In the genomic region with DNA sequence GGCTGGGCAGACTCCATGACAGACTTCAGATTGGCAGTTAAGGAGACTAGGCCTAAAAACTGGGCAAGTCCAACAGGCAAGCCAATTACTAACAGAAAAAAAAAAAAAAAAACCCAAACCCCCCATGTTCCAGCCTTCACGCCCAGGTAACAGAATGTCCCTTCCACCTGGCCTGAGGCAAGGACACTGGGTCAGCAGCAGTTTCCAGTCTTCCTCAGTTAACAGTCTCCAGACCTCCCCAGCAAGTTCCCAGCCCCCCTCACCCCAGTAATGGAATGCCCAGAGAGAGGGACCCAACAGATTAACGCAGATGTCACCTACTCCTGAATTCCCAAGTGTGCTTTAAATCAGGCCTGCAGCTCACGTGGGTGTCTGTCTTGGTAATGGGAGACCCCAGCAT, we compare ENCODE assay signal across 26 mouse cellular contexts. TPM values are rescaled to one million over a fixed set of nuclear protein-coding genes. Genes with fewer than 3 reads are reported as not detected.
DNase-seq lines count a peak whose midpoint lies in the region; ATAC-seq and TF ChIP-seq lines count a peak whose summit lies in the region.
"Had no signal": no experiment of that assay in that cellular context is flagged by ENCODE, and none has a peak within 500 bp of the region (broad histone marks: within the 10 kb centered on the region; RNA-seq: fewer than 3 reads in every experiment).

No protein-coding gene starts in this region.

- H3K9ac ChIP-seq in kidney, embryonic 14.5 days (ENCODE audit: low read depth, low read length) = no peak overlapping the region
- H3K9ac ChIP-seq in stomach, postnatal 0 days (ENCODE audit: low read length) = no peak overlapping the region
- H3K9ac ChIP-seq: embryonic facial prominence, embryonic 12.5 days; embryonic facial prominence, embryonic 15.5 days; forebrain, embryonic 12.5 days; forebrain, embryonic 15.5 days; heart, embryonic 12.5 days; heart, embryonic 15.5 days had no signal

- peak overlapping the region; percentile 69; the same call in 1 of the 2 replicates for H3K27ac ChIP-seq in kidney, adult 2 months (ENCODE audit: insufficient read depth, low read depth, low read length)
- no peak overlapping the region for H3K27ac ChIP-seq in kidney, embryonic 14.5 days (ENCODE audit: low read depth, low read length)
- H3K27ac ChIP-seq in stomach, postnatal 0 days (replicated peaks) = no peak overlapping the region
- no peak overlapping the region for H3K27ac ChIP-seq in forebrain, embryonic 10.5 days
- H3K27ac ChIP-seq: embryonic facial prominence, embryonic 12.5 days; embryonic facial prominence, embryonic 15.5 days; forebrain, embryonic 12.5 days; forebrain, embryonic 15.5 days; heart, embryonic 15.5 days; hindbrain, embryonic 10.5 days; hindbrain, embryonic 13.5 days had no signal

- TF ChIP-seq POLR2A in kidney, adult 2 months (IDR thresholded peaks at IDR 0.05; ENCODE audit: low read depth, low read length) = no peak

- no peaks in the 10 kb centered on the region; the same call in 1 of the 2 replicates for H3K4me1 ChIP-seq in kidney, adult 2 months (ENCODE audit: control insufficient read depth, insufficient read depth, low read length)
- peaks cover 10% of the 10 kb centered on the region for H3K4me1 ChIP-seq in kidney, embryonic 14.5 days (ENCODE audit: control insufficient read depth, insufficient read depth, low read length)
- no peaks in the 10 kb centered on the region for H3K4me1 ChIP-seq in stomach, postnatal 0 days (replicated peaks; ENCODE audit: control insufficient read depth, insufficient read depth)
- H3K4me1 ChIP-seq in forebrain, embryonic 10.5 days = peaks cover 11% of the 10 kb centered on the region
- H3K4me1 ChIP-seq: embryonic facial prominence, embryonic 15.5 days; forebrain, embryonic 15.5 days; heart, embryonic 12.5 days; heart, embryonic 15.5 days had no signal

- no peak overlapping the region for H3K4me2 ChIP-seq in kidney, embryonic 14.5 days (replicated peaks; ENCODE audit: low read depth, low read length)
- no peak overlapping the region for H3K4me2 ChIP-seq in stomach, postnatal 0 days (replicated peaks; ENCODE audit: low read depth)
- H3K4me2 ChIP-seq: embryonic facial prominence, embryonic 12.5 days; embryonic facial prominence, embryonic 15.5 days; forebrain, embryonic 12.5 days; forebrain, embryonic 15.5 days; heart, embryonic 12.5 days; heart, embryonic 15.5 days; hindbrain, embryonic 13.5 days had no signal

- H3K36me3 ChIP-seq in kidney, adult 2 months (ENCODE audit: control insufficient read depth, insufficient read depth, low read length) = no peaks in the 10 kb centered on the region
- H3K36me3 ChIP-seq in kidney, embryonic 14.5 days (ENCODE audit: control insufficient read depth, insufficient read depth, low read length) = no peaks in the 10 kb centered on the region
- no peaks in the 10 kb centered on the region for H3K36me3 ChIP-seq in stomach, postnatal 0 days (ENCODE audit: control insufficient read depth, insufficient read depth, low read length)
- H3K36me3 ChIP-seq in forebrain, embryonic 10.5 days (replicated peaks) = no peaks in the 10 kb centered on the region
- H3K36me3 ChIP-seq: embryonic facial prominence, embryonic 12.5 days; embryonic facial prominence, embryonic 15.5 days; forebrain, embryonic 12.5 days; forebrain, embryonic 15.5 days; heart, embryonic 12.5 days; heart, embryonic 15.5 days; hindbrain, embryonic 10.5 days; hindbrain, embryonic 13.5 days had no signal

- peak; percentile 70 for DNase-seq in kidney, adult 2 months
- DNase-seq in kidney, postnatal 10 days = peak; percentile 35
- DNase-seq in kidney, postnatal 14 days = peak; percentile 67
- no peak for DNase-seq in stomach, postnatal 0 days (ENCODE audit: low spot score)
- DNase-seq in forebrain, embryonic 10.5 days (ENCODE audit: extremely low spot score, low spot score) = no peak
- DNase-seq: adrenal gland, adult 2 months; adrenal gland, postnatal 14 days; cerebellum, adult 11 months; cerebellum, adult 2 months; cerebellum, adult 9-11 months; cerebellum, postnatal 25 days; gastrocnemius, postnatal 25 days; heart, adult 18-20 months; heart, postnatal 10 days; heart, postnatal 36 days had no signal

- no peaks in the 10 kb centered on the region for H3K27me3 ChIP-seq in kidney, adult 2 months (replicated peaks; ENCODE audit: control insufficient read depth, insufficient read depth, low read length)
- H3K27me3 ChIP-seq in kidney, embryonic 14.5 days (ENCODE audit: control insufficient read depth, insufficient read depth, low read length) = no peaks in the 10 kb centered on the region
- no peaks in the 10 kb centered on the region for H3K27me3 ChIP-seq in stomach, postnatal 0 days (ENCODE audit: control insufficient read depth, insufficient read depth, low read length)
- no peaks in the 10 kb centered on the region for H3K27me3 ChIP-seq in forebrain, embryonic 10.5 days (ENCODE audit: poor library complexity, severe bottlenecking)
- H3K27me3 ChIP-seq: embryonic facial prominence, embryonic 12.5 days; embryonic facial prominence, embryonic 15.5 days; forebrain, embryonic 15.5 days; heart, embryonic 15.5 days had no signal

- H3K4me3 ChIP-seq in kidney, adult 2 months (ENCODE audit: insufficient read depth, low read depth, low read length) = no peak overlapping the region
- no peak overlapping the region for H3K4me3 ChIP-seq in kidney, embryonic 14.5 days (ENCODE audit: low read length)
- no peak overlapping the region for H3K4me3 ChIP-seq in stomach, postnatal 0 days (ENCODE audit: low read depth, low read length)
- no peak overlapping the region for H3K4me3 ChIP-seq in forebrain, embryonic 10.5 days
- H3K4me3 ChIP-seq: embryonic facial prominence, embryonic 12.5 days; embryonic facial prominence, embryonic 15.5 days; forebrain, embryonic 12.5 days; forebrain, embryonic 15.5 days; heart, embryonic 12.5 days; heart, embryonic 15.5 days; hindbrain, embryonic 10.5 days; hindbrain, embryonic 13.5 days had no signal

- ATAC-seq in kidney, embryonic 14.5 days (ENCODE audit: low FRiP score, low TSS enrichment) = no peak
- ATAC-seq in stomach, postnatal 0 days (ENCODE audit: low FRiP score, low TSS enrichment) = no peak
- ATAC-seq: CD4-positive, CD25-positive, alpha-beta regulatory T cell, adult 4 months; forebrain, embryonic 15.5 days had no signal

- H3K9me3 ChIP-seq in kidney, embryonic 14.5 days (ENCODE audit: control insufficient read depth, low read length) = no peaks in the 10 kb centered on the region
- no peaks in the 10 kb centered on the region for H3K9me3 ChIP-seq in stomach, postnatal 0 days (ENCODE audit: control insufficient read depth, low read length)
- no peaks in the 10 kb centered on the region for H3K9me3 ChIP-seq in forebrain, embryonic 10.5 days
- H3K9me3 ChIP-seq: embryonic facial prominence, embryonic 12.5 days; embryonic facial prominence, embryonic 15.5 days; forebrain, embryonic 12.5 days; forebrain, embryonic 15.5 days; heart, embryonic 12.5 days; heart, embryonic 15.5 days; hindbrain, embryonic 10.5 days; hindbrain, embryonic 13.5 days had no signal

- no peak for TF ChIP-seq CTCF in kidney, adult 2 months (conservative IDR thresholded peaks at IDR 0.05; ENCODE audit: insufficient read depth, insufficient read length, low read depth, low read length)
- TF ChIP-seq CTCF in stomach, postnatal 0 days (IDR thresholded peaks at IDR 0.05; ENCODE audit: low read depth) = no peak

- TF ChIP-seq EP300 in stomach, postnatal 0 days (optimal IDR thresholded peaks at IDR 0.05) = no peak

- 67% methylated on average over 3 of the region's 3 CpGs for WGBS in kidney, adult 2 months
- WGBS in kidney, embryonic 14.5 days = 49% methylated on average over 3 of the region's 3 CpGs
- WGBS in stomach, postnatal 0 days = 69% methylated on average over 3 of the region's 3 CpGs
- WGBS in forebrain, embryonic 10.5 days = 52% methylated on average over 3 of the region's 3 CpGs

RNA-seq across cellular contexts. Expression of a gene that starts 3.7 kb away (rescaled TPM):
- 0.33 and 0.46 TPM in 2 replicates for polyA plus RNA-seq in kidney, adult 2 months (2012; rRNA removed)
- polyA plus RNA-seq in kidney, embryonic 14.5 days (2014; fragmentation: Nextera tagmentation; extraction: Ambion mirVana) = not detected in 2 replicates
- 0.22 TPM in 1 of 2 replicates, not detected in the other for polyA plus RNA-seq in stomach, postnatal 0 days (2015; fragmentation: Nextera tagmentation; extraction: Ambion mirVana)
- polyA plus RNA-seq in forebrain, embryonic 10.5 days (2016; fragmentation: Nextera tagmentation; extraction: Ambion mirVana) = not detected in 2 replicates
- polyA plus RNA-seq: adrenal gland, adult 2 months; C2C12; CD4-positive, CD25-positive, alpha-beta regulatory T cell, adult 4 months; embryonic facial prominence, embryonic 12.5 days; embryonic facial prominence, embryonic 15.5 days; heart, embryonic 12.5 days; heart, embryonic 15.5 days; hindbrain, embryonic 10.5 days had no signal

RNA-seq across cellular contexts. Expression of a gene that starts 21.8 kb away (rescaled TPM):
- 1,040 and 1,128 TPM in 2 replicates for polyA plus RNA-seq in kidney, adult 2 months (2012; rRNA removed)
- 1,184 and 1,677 TPM in 2 replicates for polyA plus RNA-seq in kidney, embryonic 14.5 days (2014; fragmentation: Nextera tagmentation; extraction: Ambion mirVana)
- 856 and 899 TPM in 2 replicates for polyA plus RNA-seq in stomach, postnatal 0 days (2015; fragmentation: Nextera tagmentation; extraction: Ambion mirVana)
- polyA plus RNA-seq in forebrain, embryonic 10.5 days (2016; fragmentation: Nextera tagmentation; extraction: Ambion mirVana) = 1,077 and 1,081 TPM in 2 replicates

RNA-seq across cellular contexts. Expression of a gene that starts 34.1 kb away (rescaled TPM):
- polyA plus RNA-seq in kidney, adult 2 months (2012; rRNA removed) = 38.2 and 44.7 TPM in 2 replicates
- polyA plus RNA-seq in kidney, embryonic 14.5 days (2014; fragmentation: Nextera tagmentation; extraction: Ambion mirVana) = 10.2 and 15.9 TPM in 2 replicates
- 2.8 and 3.0 TPM in 2 replicates for polyA plus RNA-seq in stomach, postnatal 0 days (2015; fragmentation: Nextera tagmentation; extraction: Ambion mirVana)
- polyA plus RNA-seq in forebrain, embryonic 10.5 days (2016; fragmentation: Nextera tagmentation; extraction: Ambion mirVana) = 6.7 and 6.8 TPM in 2 replicates

RNA-seq across cellular contexts. Expression of a gene that starts 34.8 kb away (rescaled TPM):
- polyA plus RNA-seq in kidney, adult 2 months (2012; rRNA removed) = 0.07 and 0.13 TPM in 2 replicates
- 0.05 and 0.06 TPM in 2 replicates for polyA plus RNA-seq in kidney, embryonic 14.5 days (2014; fragmentation: Nextera tagmentation; extraction: Ambion mirVana)
- polyA plus RNA-seq in stomach, postnatal 0 days (2015; fragmentation: Nextera tagmentation; extraction: Ambion mirVana) = 5.4 and 5.8 TPM in 2 replicates
- 0.05 and 0.11 TPM in 2 replicates for polyA plus RNA-seq in forebrain, embryonic 10.5 days (2016; fragmentation: Nextera tagmentation; extraction: Ambion mirVana)
- polyA plus RNA-seq: C2C12; CD4-positive, CD25-positive, alpha-beta regulatory T cell, adult 4 months; forebrain, embryonic 15.5 days had no signal

RNA-seq across cellular contexts. Expression of a gene that starts 44.7 kb away (rescaled TPM):
- 38.9 and 46.2 TPM in 2 replicates for polyA plus RNA-seq in kidney, adult 2 months (2012; rRNA removed)
- polyA plus RNA-seq in kidney, embryonic 14.5 days (2014; fragmentation: Nextera tagmentation; extraction: Ambion mirVana) = 3.4 and 4.5 TPM in 2 replicates
- polyA plus RNA-seq in stomach, postnatal 0 days (2015; fragmentation: Nextera tagmentation; extraction: Ambion mirVana) = 4.9 and 5.8 TPM in 2 replicates
- polyA plus RNA-seq in forebrain, embryonic 10.5 days (2016; fragmentation: Nextera tagmentation; extraction: Ambion mirVana) = 1.9 and 2.1 TPM in 2 replicates

Comparison
In these comparisons a context has a peak if more than half of its experiments do, and no peak if none do; other contexts are left out.
1. DNase-seq: peak in kidney, adult 2 months (single experiment), kidney, postnatal 10 days (single experiment) and kidney, postnatal 14 days (single experiment); none in stomach, postnatal 0 days (single experiment) and forebrain, embryonic 10.5 days (single experiment).